Mouse (Mus musculus) R1 (cell line): ENCODE measurements at regions not wholly inside any gene's neighbourhood (a gene's known extent, or its start where the extent isn't known, plus 50 kb on each side); places are given as distances from the start of the nearest gene placed in this dataset.
"Not testable (repeated sequence)": the region's sequence is repeated elsewhere in the genome, so short reads cannot be mapped to it uniquely, and the experiment has no call there.

ENCODE experiments used
- DNase-seq: peaks from one replicate; pipeline ENCODE4 v3.0.0-alpha.2; 2018; ENCODE audit warnings: low read depth, low spot score

DNA sequence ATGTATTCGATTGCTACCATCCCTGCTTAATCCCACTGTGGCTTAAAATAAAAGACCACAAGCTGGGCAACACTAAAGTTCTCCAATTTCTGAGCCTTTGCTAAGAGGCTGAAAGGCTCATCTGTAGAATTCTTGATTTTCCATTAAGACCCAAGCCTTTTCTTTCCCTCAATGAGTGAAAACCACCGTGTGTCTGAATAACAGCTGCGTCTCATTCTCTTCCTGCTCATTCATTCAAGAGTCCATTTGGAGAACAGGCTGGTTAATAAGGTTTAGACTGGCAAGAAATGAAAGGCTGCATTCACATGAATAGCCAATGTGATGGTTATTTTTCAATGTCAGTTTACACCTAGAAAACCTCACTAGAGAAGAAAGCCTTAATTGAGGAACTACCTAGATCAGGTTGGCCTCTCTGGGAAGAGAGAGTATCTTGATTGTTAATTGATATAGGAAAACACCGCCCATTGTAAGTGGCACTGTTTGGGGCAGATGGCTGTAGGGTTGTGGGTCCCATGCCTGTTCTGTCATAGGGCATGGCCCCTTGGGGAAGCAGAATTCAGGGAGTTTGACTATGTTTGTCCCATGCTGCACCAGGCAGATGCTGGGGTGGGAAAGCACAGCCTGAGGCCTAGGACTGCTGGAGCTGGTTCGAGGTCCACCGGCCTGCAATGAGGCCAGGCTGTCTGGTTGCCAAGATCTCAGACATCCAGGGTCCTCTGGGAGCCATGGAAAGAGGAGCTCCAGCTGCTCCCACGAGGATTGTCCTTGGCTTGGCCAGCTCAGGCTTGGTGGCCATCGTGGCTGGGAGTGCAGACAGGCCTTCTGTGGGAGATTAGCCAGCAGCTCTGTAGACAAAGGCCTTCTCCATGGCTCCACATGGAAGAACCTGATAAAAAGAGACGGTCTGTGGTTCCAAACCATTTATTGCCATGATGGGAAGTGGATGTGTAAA, 161.3 kb upstream of the Castor2 start:
- DNase-seq: no peak

DNA sequence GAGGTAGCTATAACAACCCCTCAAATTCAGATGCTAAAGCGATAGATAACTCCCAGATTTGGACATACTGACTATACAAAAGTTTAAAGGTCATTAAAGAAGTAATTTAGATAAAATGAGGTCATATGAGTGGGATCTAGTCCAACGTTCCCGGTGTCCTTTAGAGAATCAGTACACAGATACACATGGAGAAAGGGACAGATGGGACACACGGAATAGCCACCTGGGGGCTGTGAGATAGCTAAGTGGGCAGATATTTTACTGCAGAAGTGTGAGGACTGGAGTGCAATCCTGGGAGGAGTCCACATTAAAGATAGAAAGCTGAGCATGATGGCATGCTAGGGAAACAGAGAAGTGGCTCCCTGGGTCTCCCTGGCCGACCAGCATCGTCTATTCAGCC, 164.1 kb upstream of the Castor2 start:
- DNase-seq: no peak

DNA sequence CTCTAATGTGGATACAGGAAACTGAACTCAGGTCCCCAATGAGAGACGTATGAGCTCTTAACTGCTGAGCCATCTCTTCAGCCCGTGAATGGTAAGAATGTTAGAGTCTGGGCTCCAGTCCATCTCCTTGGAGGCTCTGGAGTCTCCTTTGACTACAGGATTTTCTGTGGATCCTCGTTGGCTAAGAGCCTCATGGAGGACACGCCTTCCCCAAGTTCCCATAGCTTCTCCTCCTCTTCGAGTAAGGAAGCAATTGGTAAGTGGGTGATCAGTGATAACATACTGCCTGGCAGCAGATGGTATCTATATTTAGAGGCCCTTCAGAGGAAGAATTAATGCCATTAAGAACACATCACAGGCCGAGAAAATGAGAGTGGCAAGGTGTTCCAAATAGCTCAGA, 164.5 kb upstream of the Castor2 start:
- no peak for DNase-seq

DNA sequence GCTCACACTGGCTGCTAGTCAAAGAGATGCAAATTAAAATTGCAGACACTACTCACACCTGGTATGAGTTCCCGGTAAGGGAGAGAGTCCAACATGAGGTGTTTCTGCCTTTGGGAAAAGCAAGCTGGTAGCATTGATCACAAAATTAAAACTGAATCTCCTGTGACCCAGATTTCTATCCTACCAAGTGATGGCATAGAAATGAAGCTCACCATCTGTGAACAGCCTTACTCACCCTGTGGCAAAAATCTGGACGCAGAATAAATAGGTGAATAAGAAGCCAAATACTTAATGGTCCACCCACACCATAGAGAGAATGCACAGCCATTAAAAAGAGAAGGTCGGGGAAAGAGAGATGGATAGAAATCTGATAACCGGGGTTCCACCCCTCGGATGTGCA, 169.4 kb upstream of the Castor2 start:
- DNase-seq: no peak

DNA sequence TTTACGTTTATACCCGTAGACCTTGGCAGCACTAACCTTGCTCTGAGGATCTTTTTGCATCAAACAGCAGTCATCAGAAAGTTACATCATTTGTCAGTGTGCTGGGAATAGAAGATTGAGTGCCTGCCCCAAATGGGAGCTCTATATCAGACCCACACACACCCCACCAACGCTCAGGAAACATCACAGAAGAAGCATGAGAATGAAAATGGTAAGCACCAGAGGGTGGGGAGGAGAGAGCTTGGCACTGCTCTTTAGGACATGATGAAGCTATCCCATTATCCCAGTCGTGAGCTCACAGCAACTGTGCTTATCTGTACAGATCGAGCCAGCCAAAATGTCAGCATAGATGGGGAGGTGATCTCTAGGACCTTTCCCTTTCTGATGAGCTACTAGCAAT, 172.5 kb upstream of the Castor2 start:
- no peak for DNase-seq

DNA sequence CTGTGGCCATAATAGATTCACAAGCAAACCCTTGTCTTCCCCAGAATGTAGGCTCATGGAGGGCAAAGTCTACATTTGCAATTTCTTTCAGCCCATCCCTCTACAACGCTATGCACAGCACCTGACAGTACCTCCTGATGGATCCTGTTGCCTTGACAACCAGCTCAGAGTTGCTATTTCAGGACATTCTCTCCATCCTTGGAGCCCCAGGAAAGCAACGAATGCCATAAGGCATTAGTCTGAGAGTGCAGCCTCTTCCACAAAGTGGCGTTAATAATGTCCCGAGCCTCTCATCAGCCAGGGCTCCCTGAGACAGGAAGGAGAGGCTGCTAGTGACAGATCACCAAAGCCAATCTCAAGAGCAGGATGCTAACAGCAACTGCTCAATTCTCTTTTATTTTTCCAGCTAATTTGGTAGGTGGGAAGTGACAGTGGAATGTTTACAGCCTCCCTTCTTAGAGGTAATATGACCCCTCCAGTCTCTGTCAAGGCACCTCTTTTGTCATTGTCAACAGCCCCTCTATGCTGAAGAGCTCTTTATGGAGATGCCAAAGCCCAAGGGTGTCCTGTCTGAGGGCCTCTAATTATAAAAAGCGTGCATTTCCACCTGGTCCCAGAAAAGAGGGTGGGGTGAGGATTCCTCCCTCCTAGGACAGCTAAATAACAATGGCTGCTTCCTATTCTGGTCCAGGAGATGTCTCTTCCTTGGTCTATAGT, 174.2 kb upstream of the Castor2 start:
- DNase-seq: peak; percentile 42

DNA sequence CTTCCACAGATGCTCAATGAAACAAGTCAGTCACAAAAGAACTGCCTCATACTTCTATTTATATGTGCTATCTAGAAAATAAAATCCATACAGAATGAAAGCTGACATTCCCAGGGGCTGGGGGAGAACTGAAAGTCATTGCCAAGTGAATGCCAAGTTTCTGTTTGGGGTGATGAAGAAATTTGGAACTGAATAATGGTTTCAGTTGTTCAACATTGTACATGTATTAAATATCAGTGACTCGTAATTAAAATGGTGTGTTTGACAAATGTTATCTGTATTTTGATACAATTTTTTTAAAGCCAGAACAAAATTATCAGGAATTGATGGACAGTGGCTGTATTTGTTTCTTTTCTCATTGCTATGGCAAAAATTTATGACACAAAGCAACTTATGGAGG, 177.3 kb upstream of the Castor2 start:
- no peak for DNase-seq

DNA sequence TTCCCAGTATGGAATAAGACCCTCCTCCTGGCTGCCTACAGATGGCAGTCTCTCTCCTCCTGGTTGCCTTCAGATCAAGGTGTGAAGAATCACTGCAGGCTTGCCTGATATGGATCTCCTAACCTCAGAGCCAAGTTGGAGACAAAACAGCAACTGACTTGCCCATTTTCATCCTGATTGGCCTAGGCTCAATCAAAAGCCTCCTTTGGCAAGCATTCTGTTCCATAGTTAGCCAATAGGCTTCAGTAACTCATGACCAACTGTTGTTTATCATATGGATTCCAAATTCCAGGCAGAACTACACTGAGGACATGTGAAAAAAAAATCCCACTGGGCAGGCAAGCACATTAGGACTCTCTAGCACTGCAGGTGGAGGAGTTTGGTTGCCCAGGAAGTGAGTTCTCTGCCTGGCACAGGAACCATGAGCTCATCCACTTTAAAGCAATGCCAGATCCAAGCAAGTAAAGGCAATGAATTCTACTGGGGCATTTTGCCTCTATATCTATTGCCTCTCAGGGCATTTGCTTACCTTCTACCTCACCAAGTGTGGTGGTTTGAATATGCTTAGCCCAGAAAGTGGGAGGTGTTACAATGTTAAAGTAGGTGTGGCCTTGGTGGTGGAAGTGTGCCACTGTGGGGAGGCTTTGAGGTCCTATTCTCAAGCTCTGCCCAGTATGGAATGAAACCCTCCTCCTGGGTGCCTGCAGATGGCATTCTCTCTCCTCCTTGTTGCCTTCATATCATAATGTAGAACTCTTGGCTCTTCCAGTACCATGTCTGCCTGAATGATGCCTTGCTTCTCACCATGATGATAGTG, 183.6 kb upstream of the Castor2 start:
- DNase-seq: peak; percentile 8

DNA sequence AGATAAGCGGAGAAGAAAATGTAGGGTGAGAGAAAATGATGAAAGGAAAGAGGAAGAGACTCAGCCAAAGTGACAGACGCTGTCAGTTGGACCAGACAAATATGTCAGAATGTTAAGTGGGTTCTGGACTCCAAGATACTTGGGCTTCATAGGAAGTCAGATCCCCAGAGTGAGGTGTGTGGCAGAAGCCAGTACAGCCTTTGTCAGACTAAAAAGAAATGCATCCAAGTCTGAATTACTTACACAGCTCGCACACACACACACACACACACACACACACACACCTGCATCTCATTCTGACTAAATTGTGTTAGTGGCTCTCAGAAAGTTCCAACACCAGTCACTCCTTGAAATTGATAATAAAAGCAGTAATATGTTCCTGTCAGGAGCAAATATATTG, 192.1 kb upstream of the Castor2 start:
- DNase-seq: no peak

DNA sequence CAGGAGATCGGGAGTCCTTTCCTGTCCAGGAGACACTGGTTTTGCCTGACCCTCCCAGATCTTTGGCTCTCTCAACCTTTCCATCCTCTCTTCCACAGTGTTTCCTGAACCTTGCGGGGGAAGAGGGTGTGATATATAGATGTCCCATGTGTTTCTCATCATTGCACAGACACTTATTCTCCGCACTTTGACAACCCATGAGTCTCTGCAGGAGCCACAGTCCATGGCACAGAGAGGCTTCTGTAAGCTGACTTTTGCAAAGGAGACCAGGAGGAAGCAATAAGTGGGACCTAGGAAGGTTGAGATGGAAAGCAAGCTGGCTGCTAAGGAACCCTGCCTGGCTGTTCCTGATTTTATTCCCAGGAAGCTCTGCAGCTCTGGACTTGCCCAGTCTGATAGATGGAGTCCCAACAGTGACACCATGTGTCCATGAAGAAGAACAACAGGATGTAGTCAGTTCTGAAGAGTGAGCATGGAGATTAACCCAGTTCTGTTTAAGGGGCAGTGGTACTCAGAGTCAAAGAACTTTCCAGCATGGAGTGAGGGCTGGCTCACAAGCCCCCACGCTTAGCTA, 201.4 kb upstream of the Castor2 start:
- DNase-seq: peak; percentile 49

DNA sequence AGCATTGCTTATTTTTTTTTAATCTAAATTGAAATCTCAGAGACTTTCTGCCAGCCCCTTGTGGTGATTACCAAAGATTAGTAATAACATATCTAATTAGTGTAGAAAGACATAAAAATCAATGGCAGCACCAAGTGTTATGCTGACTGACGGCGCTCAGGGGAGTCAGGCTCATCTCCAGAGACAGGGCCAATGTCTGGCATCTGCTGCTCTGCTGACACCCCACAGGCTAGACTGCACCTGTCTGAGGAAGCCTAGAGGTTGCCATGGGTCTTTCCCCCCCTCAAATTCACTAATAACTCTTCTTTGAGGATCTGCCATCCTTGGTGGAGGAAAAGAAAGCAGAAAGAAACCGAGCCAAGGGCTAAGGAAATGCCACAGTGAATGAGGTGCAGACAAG, 208.8 kb upstream of the Castor2 start:
- no peak for DNase-seq

DNA sequence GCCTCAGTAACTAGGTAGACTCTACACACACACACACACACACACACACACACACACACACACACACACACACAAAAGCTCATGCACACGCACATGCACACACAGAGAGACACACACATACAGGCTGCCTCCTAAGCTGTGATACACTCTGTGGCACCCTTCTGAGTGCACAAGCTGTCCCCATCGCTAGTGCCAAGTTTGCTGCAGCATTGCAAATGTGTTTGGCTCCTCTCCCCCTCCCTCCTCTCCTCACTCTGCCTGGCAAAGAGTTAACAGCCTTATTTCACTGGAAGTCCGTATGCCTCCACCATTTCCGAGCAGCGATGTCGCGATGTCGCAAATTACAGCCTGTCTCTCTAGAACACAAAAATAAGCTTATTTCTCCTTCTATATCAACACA, 209.7 kb upstream of the Castor2 start:
- DNase-seq: no peak

DNA sequence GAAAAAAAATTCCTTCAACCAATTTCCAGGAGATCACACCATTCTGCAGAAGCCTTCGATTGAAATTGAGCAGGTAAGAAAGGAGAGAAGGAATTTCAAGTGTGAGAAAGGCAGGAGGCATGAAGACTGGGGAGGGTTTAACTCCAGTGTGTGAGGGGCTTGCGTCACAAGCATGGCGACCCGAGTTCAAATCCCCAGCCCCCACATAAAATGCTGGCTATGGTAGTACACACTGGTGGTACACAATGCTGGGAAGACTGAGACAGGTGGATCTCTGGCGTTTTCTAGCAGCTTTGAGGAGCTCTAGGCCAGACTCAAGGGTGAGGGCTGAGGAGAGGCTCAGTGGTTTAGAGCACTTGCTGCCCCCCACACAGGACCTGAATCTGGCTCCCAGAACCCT, 214.0 kb upstream of the Castor2 start:
- no peak for DNase-seq

DNA sequence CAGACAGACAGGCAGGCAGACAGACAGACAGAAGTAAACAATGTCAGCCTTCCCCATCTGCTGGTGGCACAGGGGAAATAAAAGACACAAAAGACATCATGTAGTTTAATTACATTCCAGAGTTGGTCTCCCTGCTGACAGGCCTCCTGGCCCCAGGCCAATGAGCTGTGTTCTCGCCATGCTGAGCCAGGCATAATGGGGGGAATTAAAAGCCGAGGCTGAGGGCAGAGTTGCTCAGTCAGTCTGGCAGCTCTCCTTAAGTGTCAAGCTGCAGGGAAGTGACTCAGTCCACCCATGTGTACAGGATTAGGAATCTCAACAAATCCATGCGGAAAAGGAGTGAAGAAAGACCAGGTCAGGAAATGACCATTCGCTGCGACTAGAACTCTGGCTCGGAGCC, 214.5 kb upstream of the Castor2 start:
- DNase-seq: peak; percentile 8

DNA sequence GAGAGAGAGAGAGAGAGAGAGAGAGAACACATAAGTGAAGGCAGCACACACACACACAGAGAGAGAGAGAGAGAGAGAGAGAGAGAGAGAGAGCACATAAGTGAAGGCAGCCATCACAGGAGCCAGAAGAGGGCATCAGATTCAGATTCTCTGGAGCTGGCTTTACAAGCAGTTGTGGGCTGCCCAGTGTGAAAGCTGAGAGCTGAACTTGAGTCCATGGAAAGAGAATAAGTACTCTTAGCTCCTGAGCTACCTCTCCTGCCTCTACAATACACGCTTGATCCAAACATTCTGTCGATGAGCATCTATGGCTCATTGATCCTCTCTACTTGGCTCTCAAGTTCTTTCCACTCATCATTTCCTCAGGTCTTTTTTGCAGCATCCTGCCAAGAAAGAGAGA, 214.9 kb upstream of the Castor2 start:
- no peak for DNase-seq

DNA sequence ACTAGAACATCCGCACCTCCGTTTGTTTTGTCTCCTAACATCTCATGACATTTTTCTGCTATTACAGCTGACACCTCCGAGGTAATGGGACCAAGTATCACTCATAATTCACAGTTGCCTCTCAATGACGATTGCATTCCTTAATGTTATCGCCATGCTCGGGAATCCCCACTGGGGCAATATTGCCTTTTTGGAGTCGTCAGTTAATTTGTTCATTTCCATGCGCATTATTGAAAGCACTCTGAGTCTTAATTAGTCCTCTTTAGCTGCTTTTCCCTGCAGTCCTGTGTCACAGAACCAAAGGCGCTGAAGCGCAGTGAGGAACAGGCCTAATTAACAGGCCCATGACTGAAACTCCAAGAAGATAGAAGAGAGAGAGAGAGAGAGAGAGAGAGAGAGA, 255.0 kb upstream of the Castor2 start:
- no peak for DNase-seq

DNA sequence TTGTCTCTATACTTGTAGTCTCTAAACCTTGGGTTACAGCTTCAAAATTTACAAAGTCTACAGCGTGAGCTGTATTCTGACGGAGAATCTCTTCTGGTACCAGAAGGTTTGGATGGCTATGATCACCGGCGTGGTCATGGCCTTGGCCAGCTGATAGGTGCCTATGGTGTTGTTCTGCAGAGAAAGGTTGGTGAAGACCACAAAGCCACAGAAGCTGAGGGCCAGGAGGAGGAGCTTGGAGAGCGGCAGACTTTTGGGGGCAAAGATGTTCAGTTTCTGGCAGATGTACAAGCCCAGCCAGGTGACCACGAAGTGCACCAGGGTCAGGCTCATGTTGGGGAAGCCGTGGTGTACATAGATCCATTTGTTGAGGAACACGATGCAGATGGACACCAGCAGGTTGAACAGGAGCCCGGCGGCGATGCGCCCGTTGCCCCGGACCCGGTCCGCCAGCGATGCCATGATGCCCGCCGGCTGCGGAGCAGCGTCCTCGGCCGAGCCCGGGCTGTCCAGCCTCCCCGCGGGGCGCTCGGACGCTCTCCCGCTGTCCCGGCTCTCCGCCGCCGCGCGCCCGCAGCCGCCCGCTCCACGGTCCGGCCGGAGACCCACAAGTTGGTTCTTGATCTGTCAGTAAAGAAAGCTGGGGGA, 257.3 kb upstream of the Castor2 start:
- DNase-seq: not testable (repeated sequence)

DNA sequence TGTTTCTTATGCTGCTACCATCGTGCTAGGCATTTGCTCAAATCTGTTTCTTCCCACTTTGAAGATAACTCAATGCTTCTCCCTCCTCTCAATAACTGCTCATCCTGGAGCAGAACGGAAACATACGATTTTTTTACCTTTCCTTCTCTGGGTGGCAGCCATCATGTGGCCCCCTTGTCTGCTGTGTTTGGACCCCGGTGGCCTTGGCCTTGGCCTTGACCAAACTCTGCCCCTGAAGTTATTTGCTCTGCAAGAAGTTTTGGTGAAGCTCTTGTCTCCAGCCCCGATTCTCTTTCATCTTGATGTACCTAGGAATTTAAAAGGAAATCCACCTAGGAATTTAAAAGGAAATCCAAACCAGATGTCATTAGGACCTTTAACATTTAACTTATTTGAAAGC, 261.2 kb upstream of the Castor2 start:
- DNase-seq: no peak

DNA sequence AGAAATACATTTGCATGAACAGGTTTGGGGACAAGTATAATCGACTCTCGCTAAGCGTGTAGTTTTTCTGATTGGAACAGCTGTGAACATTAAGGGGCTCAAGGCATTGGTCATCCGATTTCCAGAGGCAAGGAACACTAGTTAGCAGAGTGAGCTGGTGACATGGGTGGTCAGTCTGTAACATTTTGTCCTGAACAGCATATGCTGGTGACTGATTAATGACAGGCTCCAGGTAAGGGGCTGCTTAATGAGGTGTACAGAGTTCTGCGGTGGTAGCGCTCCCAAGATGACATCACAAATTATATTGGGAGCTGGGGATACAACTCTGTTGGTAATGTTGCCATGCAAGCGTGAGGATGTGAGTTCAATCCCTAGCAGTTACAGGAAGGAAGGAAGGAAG, 266.3 kb upstream of the Castor2 start:
- no peak for DNase-seq

DNA sequence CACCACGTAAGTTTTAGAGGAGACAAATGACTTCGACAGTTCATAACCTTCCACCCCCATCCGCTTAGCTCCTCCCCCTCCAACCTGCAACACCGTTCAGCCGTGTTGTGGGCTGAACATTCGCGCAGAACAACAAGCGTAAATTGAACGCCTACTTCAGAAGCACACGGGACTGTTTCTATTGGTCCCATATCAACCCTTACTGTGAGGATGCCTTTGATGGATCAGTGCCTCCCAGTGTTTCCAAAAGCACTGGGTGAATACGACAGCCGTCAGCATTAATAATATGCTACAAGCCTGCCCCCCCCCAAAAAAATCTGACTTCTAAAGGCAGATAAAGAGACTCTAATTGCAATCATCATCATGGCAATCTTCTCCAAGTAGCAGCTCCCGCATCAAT, 271.3 kb upstream of the Castor2 start:
- peak; percentile 30 for DNase-seq

DNA sequence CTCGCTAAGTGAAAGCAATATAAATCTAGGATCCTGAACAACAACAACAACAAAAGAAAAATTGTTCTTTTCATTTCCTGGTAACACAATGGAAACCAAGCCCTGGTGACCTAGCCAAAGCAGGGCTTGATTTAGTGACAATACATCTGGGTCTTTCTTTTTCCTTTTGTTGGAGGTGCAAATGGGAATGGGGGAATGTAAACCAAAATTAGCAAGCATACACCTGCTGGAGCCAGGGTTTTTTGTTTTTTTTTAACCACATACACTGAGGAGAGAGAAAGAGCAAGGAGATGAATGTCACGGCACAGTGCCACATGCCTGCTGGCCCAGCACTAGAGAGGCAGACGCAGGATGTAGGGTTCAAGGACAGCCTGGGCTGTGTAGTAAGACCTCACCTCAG, 275.6 kb upstream of the Castor2 start:
- no peak for DNase-seq
